Mouse (Mus musculus): Measurements from ENCODE around the gene Sertad1. TPM values are rescaled to one million over a fixed set of nuclear protein-coding genes. Genes with fewer than 3 reads are reported as not detected.

The Sertad1 gene
- total RNA-seq, 1 experiment from 2014 or later = 26.7 TPM

GRCm38 (mm10) chr7:27499036-27499435, 12.3 kb downstream of the Sertad1 start, which contains the start of gene Prx:
Gene Prx (plus strand): TSS chr7:27499324.
- no peak for DNase-seq

GRCm38 (mm10) chr7:27501620-27502019, 14.9 kb downstream of the Sertad1 start:
- peak; percentile 31 for DNase-seq

DNA sequence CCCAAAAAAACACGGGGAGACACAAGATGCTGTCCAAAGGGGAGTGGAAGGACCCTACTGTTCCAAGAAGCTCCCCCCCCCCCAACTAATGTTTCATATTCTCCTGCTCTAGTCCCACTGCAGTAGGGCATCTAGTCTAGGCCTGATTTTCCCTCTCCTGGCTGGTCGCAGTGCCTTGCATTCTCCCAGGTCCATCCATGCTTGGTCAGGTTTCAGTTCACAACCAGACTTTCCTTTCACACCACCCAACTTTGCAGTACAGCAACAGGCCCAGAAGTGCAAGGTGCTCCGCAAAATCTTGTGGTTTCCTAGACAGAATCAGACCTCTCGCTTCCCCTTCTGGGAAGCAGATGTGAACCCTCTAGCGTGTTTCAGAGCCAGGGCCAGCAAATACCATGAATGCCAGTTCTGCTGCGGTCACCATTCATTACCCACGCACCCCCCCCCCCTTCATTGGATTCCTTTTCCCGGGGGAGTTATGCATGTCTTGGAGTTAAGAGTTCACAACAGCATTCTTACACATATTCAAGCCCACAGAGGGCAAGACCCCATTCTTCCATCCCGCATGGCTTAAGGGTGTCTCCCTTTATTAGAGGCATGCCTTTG, 20.2 kb downstream of the Sertad1 start:
- DNase-seq = no peak

- peak; percentile 99 for DNase-seq
Observed at GRCm38 (mm10) chr7:27507711-27508647, 21.3 kb downstream of the Sertad1 start.

DNA sequence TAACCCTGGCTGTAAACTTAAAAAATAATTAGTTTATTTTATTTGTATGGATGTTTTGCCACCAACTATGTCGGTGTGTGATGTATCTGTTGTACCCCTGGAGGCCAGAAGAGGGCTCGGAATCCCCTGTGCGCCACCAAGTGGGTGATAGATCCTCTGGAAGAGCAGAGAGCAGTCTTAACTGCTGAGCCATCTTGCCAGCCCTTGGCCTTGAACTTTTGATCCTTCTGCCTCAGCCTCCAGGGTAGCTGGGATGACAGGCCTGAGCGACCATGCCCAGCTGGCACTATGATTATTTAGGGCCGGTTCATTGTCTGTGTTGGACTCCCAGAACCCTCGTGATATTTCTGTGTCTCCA, 21.9 kb downstream of the Sertad1 start:
- DNase-seq = peak; percentile 69

GRCm38 (mm10) chr7:27510809-27511208, 24.1 kb downstream of the Sertad1 start:
- DNase-seq = no peak

GRCm38 (mm10) chr7:27514961-27515360, 28.3 kb downstream of the Sertad1 start:
- DNase-seq = no peak

- DNase-seq = no peak
Observed at GRCm38 (mm10) chr7:27518314-27518713, 31.6 kb downstream of the Sertad1 start.

- DNase-seq = no peak
Observed at GRCm38 (mm10) chr7:27520104-27520503, 33.4 kb downstream of the Sertad1 start.

GRCm38 (mm10) chr7:27520599-27520998, 33.9 kb downstream of the Sertad1 start:
- DNase-seq = no peak

DNA sequence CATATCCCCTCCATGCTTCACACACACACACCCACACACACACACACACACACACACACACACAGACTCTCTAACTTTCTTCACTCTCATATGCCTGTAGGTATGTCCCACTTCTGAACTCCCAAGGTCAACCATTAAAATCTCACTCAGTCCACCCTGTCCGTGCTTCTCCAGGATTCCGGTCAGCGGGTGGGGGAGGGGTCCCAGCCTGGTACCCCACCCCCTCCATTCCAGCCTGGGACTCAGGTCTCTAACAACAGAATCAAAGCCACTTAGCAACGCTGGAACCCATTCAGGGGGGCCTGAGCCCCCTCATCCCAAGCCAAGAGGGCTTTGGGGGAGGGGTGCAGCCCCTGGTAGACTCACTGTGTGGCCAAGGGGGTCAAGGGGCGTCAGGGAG, 36.3 kb downstream of the Sertad1 start, which contains the start of gene Hipk4:
Hipk4 (plus strand) TSS at position 301 of the 400 bp plus-strand sequence.
- no peak for DNase-seq

- DNase-seq = no peak
Observed at GRCm38 (mm10) chr7:27523805-27524204, 37.1 kb downstream of the Sertad1 start.

GRCm38 (mm10) chr7:27526039-27526827, 39.5 kb downstream of the Sertad1 start:
- peak; percentile 80 for DNase-seq

DNA sequence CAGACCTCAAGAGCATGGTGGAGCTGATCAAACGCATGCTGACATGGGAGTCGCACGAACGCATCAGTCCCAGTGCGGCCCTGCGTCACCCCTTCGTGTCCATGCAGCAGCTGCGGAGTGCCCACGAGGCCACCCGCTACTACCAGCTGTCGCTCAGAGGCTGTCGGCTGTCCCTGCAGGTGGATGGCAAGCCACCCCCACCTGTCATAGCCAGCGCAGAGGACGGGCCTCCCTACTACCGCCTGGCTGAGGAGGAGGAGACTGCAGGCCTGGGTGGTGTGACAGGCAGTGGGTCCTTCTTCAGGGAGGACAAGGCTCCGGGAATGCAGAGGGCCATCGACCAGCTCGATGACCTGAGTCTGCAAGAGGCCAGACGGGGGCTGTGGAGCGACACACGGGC, 42.4 kb downstream of the Sertad1 start:
- no peak for DNase-seq

DNA sequence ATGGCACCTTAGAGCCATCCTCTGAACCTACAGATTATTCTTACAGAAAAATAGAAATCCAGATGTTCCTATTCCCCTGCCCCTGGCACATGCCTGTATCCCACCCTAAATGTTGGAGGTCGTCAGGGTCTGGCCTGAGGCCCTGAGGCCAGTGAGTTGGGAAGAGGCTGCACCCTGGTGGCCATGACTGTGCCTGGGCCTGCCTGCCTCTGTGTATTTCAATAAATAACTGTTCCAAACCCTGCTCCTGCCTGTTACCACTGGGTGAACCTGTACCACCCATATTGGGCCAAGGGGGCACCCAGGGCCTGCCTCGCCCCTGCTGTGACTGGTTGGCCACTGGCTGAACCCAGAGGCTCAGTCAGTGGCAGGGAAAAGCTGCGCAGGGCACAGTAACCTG, 44.2 kb downstream of the Sertad1 start:
- DNase-seq = no peak

DNA sequence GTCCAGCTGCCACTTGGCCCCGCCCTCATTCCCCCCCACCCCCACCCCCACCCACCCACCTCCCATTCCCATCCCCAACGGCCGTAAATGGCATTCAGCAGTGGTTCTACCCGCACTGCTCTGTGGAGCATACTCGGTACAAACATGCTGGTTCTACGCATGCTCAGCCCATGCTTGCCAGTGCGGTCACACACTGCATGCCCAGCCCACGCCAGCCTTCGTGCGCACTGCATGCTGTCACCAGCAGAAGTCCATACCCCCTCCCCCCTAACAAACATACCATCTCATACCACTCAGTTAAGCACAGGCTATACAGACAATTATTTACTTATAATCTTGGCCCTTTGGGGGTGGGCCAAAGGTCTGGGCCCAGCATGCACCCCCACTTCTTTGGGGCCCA, 45.0 kb downstream of the Sertad1 start:
- no peak for DNase-seq

DNA sequence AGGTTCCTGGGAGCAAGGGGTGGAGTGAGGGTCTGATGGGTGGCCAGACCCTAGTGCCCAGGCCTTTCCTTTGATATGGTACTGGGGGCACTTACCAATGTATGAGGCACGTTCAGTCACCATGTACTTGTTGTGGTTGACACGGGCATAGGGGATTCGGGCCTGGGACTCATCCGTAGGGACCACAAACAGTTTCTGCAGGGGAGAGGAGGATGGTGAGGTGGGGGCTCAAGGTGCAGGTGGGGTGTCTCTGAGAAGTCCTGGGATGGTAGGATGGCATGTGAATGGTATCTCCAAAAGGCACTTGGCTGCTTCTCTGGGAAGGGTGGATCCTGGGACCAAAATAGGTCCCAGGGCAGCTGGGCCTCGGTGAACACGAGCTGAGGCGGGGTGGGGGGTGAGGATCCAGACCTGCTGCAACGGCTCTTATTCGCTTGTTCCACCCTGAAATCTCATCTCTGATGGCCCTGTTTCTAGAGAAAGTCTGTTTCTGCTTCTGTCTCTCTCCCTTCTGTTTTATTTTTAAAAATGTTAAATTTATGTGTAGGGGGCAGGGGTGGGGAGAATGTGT, 45.9 kb downstream of the Sertad1 start:
- DNase-seq = no peak

- no peak for DNase-seq
Observed at GRCm38 (mm10) chr7:27535386-27535785, 48.7 kb downstream of the Sertad1 start.

- DNase-seq = no peak
Observed at GRCm38 (mm10) chr7:27536618-27537017, 49.9 kb downstream of the Sertad1 start.

DNA sequence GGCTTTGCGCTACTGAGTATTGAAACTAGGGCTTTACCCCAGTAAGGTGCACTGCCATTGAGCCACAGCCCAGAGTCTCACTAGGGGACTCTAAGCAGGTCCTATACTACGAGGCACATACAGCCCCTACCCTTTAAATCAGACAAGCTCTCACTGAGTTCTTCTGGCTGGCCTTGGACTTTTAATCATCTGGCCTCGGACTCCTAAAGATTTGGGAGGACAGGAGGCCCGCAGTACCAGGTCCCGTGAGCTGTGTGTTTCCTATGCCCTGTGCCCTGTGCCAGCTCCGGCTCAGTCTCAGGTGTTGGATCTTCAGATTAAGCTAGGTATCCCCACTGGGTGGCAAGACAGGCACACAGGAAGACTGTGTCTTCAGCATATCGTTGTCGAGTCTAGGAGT, 51.3 kb downstream of the Sertad1 start:
- DNase-seq = no peak

DNA sequence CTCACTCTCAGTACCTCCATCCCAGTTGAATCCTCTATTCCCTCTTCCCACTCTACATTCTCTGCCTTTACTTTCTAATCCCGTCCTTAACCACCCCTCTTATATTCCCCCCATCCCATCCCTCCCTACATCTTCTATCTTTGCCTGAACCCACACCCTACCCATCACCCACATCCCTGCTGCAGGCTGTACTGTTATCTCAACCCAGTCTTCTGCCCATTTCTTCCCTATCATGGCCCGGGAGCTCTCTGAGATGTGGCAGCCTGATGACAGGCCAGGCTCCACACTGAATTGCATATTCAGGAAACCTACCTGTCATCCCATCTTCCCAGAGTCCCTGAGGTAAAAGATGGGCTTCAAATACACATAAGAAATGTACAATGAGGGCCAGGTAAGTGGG, 52.1 kb downstream of the Sertad1 start:
- no peak for DNase-seq

All from adrenal gland, postnatal 25 days (tissue).